Mouse (Mus musculus) CH12.LX (cell line): ENCODE results near the gene P4hb. TPM values are rescaled to one million over a fixed set of nuclear protein-coding genes. Genes with fewer than 3 reads are reported as not detected.

ENCODE experiments used
- DNase-seq: peaks from one replicate; pipeline ENCODE4 v3.0.0-alpha.2; 2013; ENCODE audit errors: extremely low read depth
- H3K27ac ChIP-seq: 2 replicates; pipeline ENCODE4 v1.5.1; 2012; ENCODE audit warnings: low read depth, mild to moderate bottlenecking, control low read depth, moderate library complexity; ENCODE audit not compliant: insufficient read depth
- H3K27me3 ChIP-seq: replicated peaks from 2 replicates; pipeline ENCODE3; 2012; ENCODE audit warnings: inconsistent platforms
- H3K36me3 ChIP-seq, 2 experiments: replicated peaks in 1 of 2; 2 replicates each; pipeline versions ENCODE3 to v1.6.1; 2012; ENCODE audit warnings: inconsistent platforms in 1 of 2, low read length in 1 of 2, mild to moderate bottlenecking in 1 of 2, mixed read lengths in 1 of 2, moderate library complexity in 1 of 2; ENCODE audit not compliant: control insufficient read depth in 1 of 2, insufficient read depth in 1 of 2
- H3K4me1 ChIP-seq, 2 experiments: 2 replicates each; pipeline ENCODE4 v1.6.1; 2012; ENCODE audit warnings: inconsistent platforms in 1 of 2, moderate library complexity in 1 of 2; ENCODE audit not compliant: insufficient read depth in 2 of 2, control insufficient read depth in 1 of 2
- H3K4me2 ChIP-seq: 2 replicates; pipeline ENCODE4 v1.6.1; 2012; ENCODE audit warnings: low read depth, mild to moderate bottlenecking, control low read depth; ENCODE audit not compliant: poor library complexity, insufficient read depth, severe bottlenecking
- H3K4me3 ChIP-seq, 3 experiments: fragments of 150-350 bp in 1 of 3; sonication (generic) in 1 of 3; replicated peaks in 1 of 3; 2 replicates each; pipeline versions ENCODE3 to v1.5.1; 2011 to 2012; ENCODE audit warnings: low read depth in 2 of 3, low read length in 2 of 3, mild to moderate bottlenecking in 2 of 3, moderate library complexity in 2 of 3, control low read depth in 1 of 3, improper control_type of control experiment in 1 of 3, inconsistent platforms in 1 of 3, mixed read lengths in 1 of 3; ENCODE audit not compliant: poor library complexity in 1 of 3
- H3K79me2 ChIP-seq: replicated peaks from 2 replicates; pipeline ENCODE4 v1.6.1; 2012; ENCODE audit warnings: mild to moderate bottlenecking, moderate library complexity; ENCODE audit not compliant: control insufficient read depth, poor library complexity, insufficient read depth, severe bottlenecking; ENCODE audit errors: extremely low read depth
- H3K9ac ChIP-seq: 2 replicates; pipeline ENCODE4 v1.6.1; 2012; ENCODE audit warnings: low read depth, mild to moderate bottlenecking, control low read depth, moderate library complexity; ENCODE audit not compliant: insufficient read depth
- H3K9me3 ChIP-seq: replicated peaks from 2 replicates; pipeline ENCODE3; 2012; ENCODE audit warnings: low read length, inconsistent platforms, mixed read lengths
- BHLHE40 ChIP-seq: IDR thresholded peaks from 2 replicates; pipeline ENCODE4 v1.6.1; 2011; ENCODE audit warnings: mild to moderate bottlenecking, low read depth, low read length, improper control_type of control experiment
- CHD1 ChIP-seq: IDR thresholded peaks from 2 replicates; pipeline ENCODE4 v1.6.1; 2012; ENCODE audit warnings: low read depth, low read length, improper control_type of control experiment, inconsistent platforms
- CTCF ChIP-seq, 2 experiments: IDR thresholded peaks in 1 of 2; conservative IDR thresholded peaks in 1 of 2; 2 replicates each; pipeline ENCODE4 v1.5.1; 2011 to 2012; ENCODE audit warnings: low read depth in 2 of 2, low read length in 2 of 2, improper control_type of control experiment in 1 of 2, inconsistent platforms in 1 of 2, mild to moderate bottlenecking in 1 of 2, moderate library complexity in 1 of 2
- E2F4 ChIP-seq: IDR thresholded peaks from 2 replicates; pipeline ENCODE4 v1.6.1; 2011; ENCODE audit warnings: low read depth, low read length, improper control_type of control experiment; ENCODE audit not compliant: insufficient replicate concordance
- ELF1 ChIP-seq: IDR thresholded peaks from 2 replicates; pipeline ENCODE4 v1.6.1; 2014; ENCODE audit warnings: low read depth, mild to moderate bottlenecking, inconsistent platforms, low read length, improper control_type of control experiment
- EP300 ChIP-seq: IDR thresholded peaks from 2 replicates; pipeline ENCODE4 v1.6.1; 2011; ENCODE audit warnings: low read length, improper control_type of control experiment
- ETS1 ChIP-seq: conservative IDR thresholded peaks from 2 replicates; pipeline ENCODE4 v1.6.1; 2012; ENCODE audit warnings: low read depth, mild to moderate bottlenecking, inconsistent platforms, low read length, improper control_type of control experiment, moderate library complexity
- HCFC1 ChIP-seq: IDR thresholded peaks from 2 replicates; pipeline ENCODE4 v1.6.1; 2012; ENCODE audit warnings: low read depth, mild to moderate bottlenecking, inconsistent platforms, low read length, improper control_type of control experiment
- IRF4 ChIP-seq: IDR thresholded peaks from 2 replicates; pipeline ENCODE4 v1.6.1; 2014; ENCODE audit warnings: low read depth, mild to moderate bottlenecking, inconsistent platforms, low read length, improper control_type of control experiment
- JUN ChIP-seq: IDR thresholded peaks from 2 replicates; pipeline ENCODE4 v1.6.1; 2011; ENCODE audit warnings: low read depth, mild to moderate bottlenecking, low read length, improper control_type of control experiment, moderate library complexity; ENCODE audit not compliant: insufficient read depth
- JUND ChIP-seq: conservative IDR thresholded peaks from 2 replicates; pipeline ENCODE4 v1.6.1; 2011; ENCODE audit warnings: low read depth, low read length, improper control_type of control experiment
- KAT2A ChIP-seq: IDR thresholded peaks from 2 replicates; pipeline ENCODE4 v1.6.1; 2012; ENCODE audit warnings: low read length, improper control_type of control experiment, inconsistent platforms; ENCODE audit not compliant: insufficient replicate concordance
- MAX ChIP-seq: IDR thresholded peaks from 2 replicates; pipeline ENCODE4 v1.6.1; 2011; ENCODE audit warnings: low read length, improper control_type of control experiment
- MAZ ChIP-seq: IDR thresholded peaks from 2 replicates; pipeline ENCODE4 v1.6.1; 2012; ENCODE audit warnings: low read depth, mild to moderate bottlenecking, inconsistent platforms, low read length, improper control_type of control experiment, moderate library complexity
- MEF2A ChIP-seq: IDR thresholded peaks from 2 replicates; pipeline ENCODE4 v1.6.1; 2014; ENCODE audit warnings: low read depth, mild to moderate bottlenecking, inconsistent platforms, low read length, improper control_type of control experiment, borderline replicate concordance
- MXI1 ChIP-seq: IDR thresholded peaks from 2 replicates; pipeline ENCODE4 v1.6.1; 2011; ENCODE audit warnings: mild to moderate bottlenecking, low read depth, low read length, improper control_type of control experiment
- NELFE ChIP-seq: IDR thresholded peaks from 2 replicates; pipeline ENCODE4 v1.6.1; 2011; ENCODE audit warnings: low read depth, low read length, improper control_type of control experiment
- NRF1 ChIP-seq: IDR thresholded peaks from 2 replicates; pipeline ENCODE4 v1.6.1; 2014; ENCODE audit warnings: low read depth, mild to moderate bottlenecking, inconsistent platforms, low read length, improper control_type of control experiment, moderate library complexity
- PAX5 ChIP-seq: IDR thresholded peaks from 2 replicates; pipeline ENCODE4 v1.6.1; 2012; ENCODE audit warnings: low read length, inconsistent platforms, mixed read lengths
- POLR2A ChIP-seq: IDR thresholded peaks from 2 replicates; pipeline ENCODE4 v1.6.1; 2011; ENCODE audit warnings: low read depth, mild to moderate bottlenecking, improper control_type of control experiment, low read length
- POLR2AphosphoS2 ChIP-seq: IDR thresholded peaks from 2 replicates; pipeline ENCODE4 v1.6.1; 2011; ENCODE audit warnings: low read depth, low read length, improper control_type of control experiment
- RAD21 ChIP-seq: IDR thresholded peaks from 2 replicates; pipeline ENCODE4 v1.6.1; 2011; ENCODE audit warnings: low read depth, mild to moderate bottlenecking, low read length, improper control_type of control experiment, moderate library complexity
- RCOR1 ChIP-seq: conservative IDR thresholded peaks from 2 replicates; pipeline ENCODE4 v1.6.1; 2012; ENCODE audit warnings: low read depth, mild to moderate bottlenecking, inconsistent platforms, low read length, improper control_type of control experiment
- SIN3A ChIP-seq: IDR thresholded peaks from 2 replicates; pipeline ENCODE4 v1.6.1; 2012; ENCODE audit warnings: low read length, improper control_type of control experiment, inconsistent platforms
- SMC3 ChIP-seq: IDR thresholded peaks from 2 replicates; pipeline ENCODE4 v1.6.1; 2011; ENCODE audit warnings: low read depth, low read length, improper control_type of control experiment
- TCF12 ChIP-seq: IDR thresholded peaks from 2 replicates; pipeline ENCODE4 v1.6.1; 2014; ENCODE audit warnings: low read depth, mild to moderate bottlenecking, inconsistent platforms, low read length, improper control_type of control experiment
- UBTF ChIP-seq: IDR thresholded peaks from 2 replicates; pipeline ENCODE4 v1.6.1; 2012; ENCODE audit warnings: low read depth, mild to moderate bottlenecking, inconsistent platforms, low read length, improper control_type of control experiment, moderate library complexity
- USF1 ChIP-seq: IDR thresholded peaks from 2 replicates; pipeline ENCODE4 v1.6.1; 2014; ENCODE audit warnings: low read depth, mild to moderate bottlenecking, inconsistent platforms, low read length, improper control_type of control experiment
- USF2 ChIP-seq: conservative IDR thresholded peaks from 2 replicates; pipeline ENCODE4 v1.6.1; 2011; ENCODE audit warnings: low read depth, low read length, improper control_type of control experiment
- ZC3H11A ChIP-seq: IDR thresholded peaks from 2 replicates; pipeline ENCODE4 v1.6.1; 2012; ENCODE audit warnings: low read depth, mild to moderate bottlenecking, inconsistent platforms, low read length, improper control_type of control experiment
- ZMIZ1 ChIP-seq: IDR thresholded peaks from 2 replicates; pipeline ENCODE4 v1.6.1; 2012; ENCODE audit warnings: low read depth, mild to moderate bottlenecking, inconsistent platforms, low read length, improper control_type of control experiment
- ZNF384 ChIP-seq: IDR thresholded peaks from 2 replicates; pipeline ENCODE4 v1.6.1; 2012; ENCODE audit warnings: low read depth, low read length, improper control_type of control experiment, inconsistent platforms
- dilution Hi-C: fragments of 300-500 bp; cut with MboI; formaldehyde crosslinking; loops from 2 replicates; pipeline ENCODE4 v1.14.3; 2020; ENCODE audit warnings: low sequenced_read_pairs; ENCODE audit not compliant: extremely low pct_unique_long_range_greater_than_20kb, extremely low pct_ligation_motif_present
- in situ Hi-C: fragments of 300-500 bp; cut with MboI; formaldehyde crosslinking; loops from 3 replicates; pipeline ENCODE4 v1.14.3; 2019; ENCODE audit warnings: low sequenced_read_pairs, low pct_ligation_motif_present, low pct_unique_long_range_greater_than_20kb, mixed read lengths
- polyA plus RNA-seq: library from polyadenylated mRNA; unstranded; fragments of >175 nt; gene quantifications from 2 replicates; pipeline ENCODE4 v1.2.1, GENCODE M21; 2012; ENCODE audit warnings: low read depth; ENCODE audit not compliant: insufficient read length
- total RNA-seq, 2 experiments: library from RNA; depleted of rRNA; stranded (reverse); fragments of 300-350 nt in 1 of 2; fragments of >200 nt in 1 of 2; gene quantifications; 2 replicates each; pipeline ENCODE4 v1.2.3; 2012 to 2014

The P4hb gene
- total and polyA plus RNA-seq, 3 experiments: 486 to 644 (median 531) TPM

- no peak for TF ChIP-seq RAD21
- TF ChIP-seq MAX: no peak
- TF ChIP-seq NRF1: no peak
- no peak for TF ChIP-seq KAT2A
- TF ChIP-seq RCOR1: no peak
- no peak for TF ChIP-seq JUN
- TF ChIP-seq ELF1: no peak
- no peak for TF ChIP-seq POLR2A
- TF ChIP-seq ZNF384: no peak
- no peak for TF ChIP-seq ETS1
- TF ChIP-seq ZC3H11A: no peak
- TF ChIP-seq CHD1: no peak
- no peak for TF ChIP-seq MAZ
- TF ChIP-seq SIN3A: no peak
- TF ChIP-seq, all 38 proteins: peak for 0
- H3K27ac ChIP-seq: no peak overlapping the region
- no peak overlapping the region for H3K4me2 ChIP-seq
- H3K4me3 ChIP-seq: no peak overlapping the region
- no peaks in the 10 kb centered on the region for H3K36me3 ChIP-seq
- peaks cover 6% of the 10 kb centered on the region for H3K9me3 ChIP-seq
- H3K27me3 ChIP-seq: no peaks in the 10 kb centered on the region
- dilution Hi-C loops (no loop called here), in situ Hi-C loops (no loop called here)
- no peaks in the 10 kb centered on the region for H3K79me2 ChIP-seq
- DNase-seq: no peak
- peaks cover 0 to 18% of the 10 kb centered on the region in 2 experiments; a peak in 2 of 4 replicates for H3K4me1 ChIP-seq
- H3K9ac ChIP-seq: no peak overlapping the region
Measured at GRCm38 (mm10) chr11:120517147-120517546, 55.9 kb downstream of the P4hb start.

GRCm38 (mm10) chr11:120515611-120516010 lies 57.4 kb downstream of the P4hb start:
- Histone ChIP-seq H3K79me2 (no peaks in the 10 kb centered on the region), H3K36me3 (no peaks in the 10 kb centered on the region), H3K4me2 (no peak overlapping the region), H3K27ac (no peak overlapping the region), H3K4me3 (no peak overlapping the region), H3K4me1 (peaks cover 0 to 23% of the 10 kb centered on the region in 2 experiments; a peak in 2 of 4 replicates), H3K27me3 (no peaks in the 10 kb centered on the region), H3K9ac (no peak overlapping the region), H3K9me3 (peaks cover 3% of the 10 kb centered on the region)
- in situ Hi-C loops: no loop called here
- DNase-seq: peak; percentile 80
- dilution Hi-C loops: no loop called here
- TF ChIP-seq MXI1 (no peak), UBTF (no peak), MAZ (no peak), MEF2A (no peak), TCF12 (no peak), PAX5 (no peak), IRF4 (peak; percentile 74; the same call in 1 of the 2 replicates), E2F4 (no peak), HCFC1 (peak; percentile 31; the same call in 1 of the 2 replicates), USF1 (no peak), CTCF (conservative IDR thresholded peaks at IDR 0.05 in 1 of 2, IDR thresholded peaks at IDR 0.05 in 1 of 2; ENCODE audit: low read depth in 2 of 2, low read length in 2 of 2) (peak; percentile 72 to 98), NRF1 (0 out of 2 replicates have a peak, but pooled peaks have one; percentile 3), BHLHE40 (no peak), JUN (no peak), USF2 (no peak), POLR2A (no peak), KAT2A (no peak), CHD1 (no peak), ZMIZ1 (no peak), ZNF384 (no peak), RCOR1 (no peak), ELF1 (no peak), SMC3 (peak; percentile 87), POLR2AphosphoS2 (no peak), EP300 (no peak), NELFE (no peak), JUND (no peak), ZC3H11A (peak; percentile 36; the same call in 1 of the 2 replicates)
